Mouse (Mus musculus) megakaryocyte-erythroid progenitor cell, adult 5 weeks (primary cell): ENCODE measurements around the gene Slc22a2. TPM values are rescaled to one million over a fixed set of nuclear protein-coding genes. Genes with fewer than 3 reads are reported as not detected.

Source experiments
- polyA plus RNA-seq: library from polyadenylated mRNA; stranded (reverse); fragments of >175 nt; gene quantifications from 2 replicates; pipeline ENCODE4 v1.2.3, GENCODE M21; 2012

Slc22a2 gene
- not detected in 2 replicates for polyA plus RNA-seq

DNA sequence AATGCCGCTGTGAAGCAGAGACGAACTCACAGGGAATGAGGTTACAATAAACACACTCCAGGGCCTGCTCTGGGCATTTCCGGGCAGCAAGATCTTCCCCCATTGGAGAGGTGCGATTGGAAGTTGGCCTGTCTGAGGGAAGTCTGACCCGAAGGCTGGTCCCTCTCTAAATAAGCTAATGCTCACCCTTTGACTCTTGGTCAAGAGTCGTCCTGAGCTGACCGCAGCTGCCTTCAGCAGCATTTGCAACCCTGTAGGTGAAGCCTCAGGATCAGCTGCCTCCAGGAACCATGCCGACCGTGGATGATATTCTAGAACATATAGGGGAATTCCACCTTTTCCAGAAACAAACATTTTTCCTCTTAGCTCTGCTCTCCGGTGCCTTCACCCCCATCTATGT lies at the start of gene Slc22a2:
TSS of gene Slc22a2 (plus strand) at position 142 of the 400 bp plus-strand sequence.

DNA sequence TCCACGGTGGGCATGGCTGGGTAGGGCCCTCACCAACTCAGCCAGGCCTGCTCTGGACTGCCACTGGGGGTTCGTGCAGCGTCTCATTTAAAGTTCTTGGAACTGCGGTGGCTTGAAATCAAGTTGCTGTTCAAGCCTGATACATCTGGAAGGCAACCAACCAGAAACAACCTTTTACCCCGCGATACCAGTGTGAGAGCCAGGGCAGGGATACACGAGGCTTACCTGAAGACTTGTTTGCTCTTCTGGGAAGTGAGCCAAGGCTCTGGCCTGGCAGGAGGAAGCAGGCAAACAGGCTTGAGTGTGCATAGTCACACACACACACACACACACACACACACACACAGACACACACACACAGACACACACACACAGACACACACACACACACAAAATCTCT lies 91.7 kb downstream of the Slc22a2 start, which contains the start of gene Slc22a1:
TSS of gene Slc22a1 (minus strand) at position 184 of the 400 bp plus-strand sequence.

Other genes starting within 250 kb of the Slc22a2 start
- 0.05 and 0.14 TPM in 2 replicates for gene Plg, start 205.5 kb upstream of the Slc22a2 start, polyA plus RNA-seq
- 10.6 and 21.4 TPM in 2 replicates for gene Slc22a3, start 76.4 kb upstream of the Slc22a2 start, polyA plus RNA-seq
- gene Slc22a1, start 91.7 kb downstream of the Slc22a2 start, polyA plus RNA-seq, result not detected in 2 replicates
- gene Igf2r, start 185.5 kb downstream of the Slc22a2 start, polyA plus RNA-seq, result 0.89 and 1.3 TPM in 2 replicates